Mouse (Mus musculus) embryonic fibroblast, embryonic 13.5 days (primary cell): ENCODE results near the gene D130040H23Rik.

Experiments
- CTCF ChIP-seq: IDR thresholded peaks from 2 replicates; pipeline ENCODE4 v1.5.1; 2011; ENCODE audit warnings: mild to moderate bottlenecking, control low read depth, low read length, moderate library complexity, borderline replicate concordance; ENCODE audit not compliant: insufficient read depth
- POLR2A ChIP-seq: IDR thresholded peaks from 2 replicates; pipeline ENCODE4 v1.6.1; 2011; ENCODE audit warnings: low read depth, mild to moderate bottlenecking, control low read depth, low read length, moderate library complexity

DNA sequence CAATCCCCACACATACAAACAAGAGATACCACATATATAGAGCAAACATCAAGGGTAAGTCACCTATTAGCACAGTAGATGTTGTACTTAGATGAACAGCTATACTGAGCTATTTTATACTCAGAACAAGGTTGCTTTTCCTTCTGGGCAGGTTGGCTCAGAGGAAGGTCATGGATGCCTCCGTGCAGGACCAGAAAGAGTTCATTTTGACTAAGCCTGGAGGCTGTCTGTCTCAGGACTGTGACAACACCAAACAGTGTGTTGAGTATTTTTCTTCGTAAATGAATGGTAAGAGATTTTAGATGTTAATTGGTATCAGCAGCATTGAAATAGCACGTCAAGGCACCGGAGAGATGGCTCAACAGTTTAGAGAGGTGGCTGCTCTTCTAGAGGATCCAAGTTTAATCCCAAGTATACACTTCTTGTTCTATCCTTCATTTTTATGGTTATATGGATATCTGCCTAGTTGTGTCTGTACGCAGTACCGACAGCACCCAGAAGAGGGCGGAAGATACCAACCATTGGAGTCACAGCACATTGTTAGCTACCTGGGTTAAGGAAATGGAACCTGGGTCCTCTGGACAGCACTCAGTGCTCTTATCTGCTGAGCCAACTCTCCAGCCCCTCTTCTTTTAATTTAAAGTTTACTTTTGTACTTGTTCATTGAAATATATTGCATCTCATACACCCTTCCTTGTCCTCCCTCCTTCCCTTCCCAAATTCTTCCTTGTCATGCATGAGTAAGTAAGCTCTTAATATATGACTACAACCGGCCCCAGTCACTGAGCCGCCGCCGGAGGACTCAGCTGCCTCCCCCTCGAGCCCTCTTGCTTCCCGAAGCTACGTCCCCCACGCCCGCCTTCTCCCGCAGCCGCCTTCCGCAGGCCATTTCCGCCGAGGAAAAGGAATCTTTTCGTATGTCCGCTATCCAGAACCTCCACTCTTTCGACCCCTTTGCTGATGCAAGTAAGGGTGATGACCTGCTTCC, 57.7 kb downstream of the D130040H23Rik start:
- peak; percentile 61; the same call in 1 of the 2 replicates for TF ChIP-seq CTCF
- TF ChIP-seq POLR2A: no peak
